Mouse (Mus musculus) liver, embryonic 16.5 days (tissue): ENCODE measurements at regions not wholly inside any gene's neighbourhood (a gene's known extent, or its start where the extent isn't known, plus 50 kb on each side); places are given as distances from the start of the nearest gene placed in this dataset.
"Not testable (repeated sequence)": the region's sequence is repeated elsewhere in the genome, so short reads cannot be mapped to it uniquely, and the experiment has no call there.

Experiments
- ATAC-seq: fragments of 200-750 bp; cut with Nextera tagmentation; 2 replicates; pipeline ENCODE4 v1.8.0; 2017; ENCODE audit warnings: low read depth, mild to moderate bottlenecking, moderate number of reproducible peaks, moderate library complexity
- H3K27ac ChIP-seq: fragments of 300-500 bp; sonication (generic); 2 replicates; pipeline ENCODE4 v1.5.1; 2014; ENCODE audit warnings: mild to moderate bottlenecking, low read length
- H3K27me3 ChIP-seq: fragments of 300-500 bp; sonication (generic); 2 replicates; pipeline ENCODE4 v1.6.1; 2014; ENCODE audit warnings: low read depth, low read length, mixed read lengths; ENCODE audit not compliant: control insufficient read depth, insufficient read depth
- H3K36me3 ChIP-seq: fragments of 300-500 bp; sonication (generic); 2 replicates; pipeline ENCODE4 v1.6.1; 2014; ENCODE audit warnings: mild to moderate bottlenecking; ENCODE audit not compliant: control insufficient read depth, insufficient read depth
- H3K4me1 ChIP-seq: fragments of 300-500 bp; sonication (generic); 2 replicates; pipeline ENCODE4 v1.6.1; 2014; ENCODE audit warnings: low read depth, low read length, mixed read lengths; ENCODE audit not compliant: control insufficient read depth
- H3K4me2 ChIP-seq: fragments of 300-500 bp; sonication (generic); 2 replicates; pipeline ENCODE4 v1.6.1; 2014; ENCODE audit warnings: low read depth, low read length, mixed read lengths
- H3K4me3 ChIP-seq: fragments of 300-500 bp; sonication (generic); 2 replicates; pipeline ENCODE4 v1.5.1; 2014; ENCODE audit warnings: low read depth, mild to moderate bottlenecking, low read length
- H3K9ac ChIP-seq: fragments of 300-500 bp; sonication (generic); 2 replicates; pipeline ENCODE4 v1.6.1; 2014; ENCODE audit warnings: low read depth, low read length
- H3K9me3 ChIP-seq: fragments of 300-500 bp; sonication (generic); replicated peaks from 2 replicates; pipeline ENCODE4 v1.6.1; 2016; ENCODE audit warnings: low read length; ENCODE audit not compliant: control insufficient read depth
- WGBS: fragments of 180-500 bp; shearing (Covaris S2); extraction: QIAGEN DNeasy Blood & Tissue Kit; methylation state at CpG from one replicate; pipeline ENCODE4 v1.1.7; 2014; ENCODE audit not compliant: insufficient replicate concordance; 5-methylcytosine and 5-hydroxymethylcytosine counted together

DNA sequence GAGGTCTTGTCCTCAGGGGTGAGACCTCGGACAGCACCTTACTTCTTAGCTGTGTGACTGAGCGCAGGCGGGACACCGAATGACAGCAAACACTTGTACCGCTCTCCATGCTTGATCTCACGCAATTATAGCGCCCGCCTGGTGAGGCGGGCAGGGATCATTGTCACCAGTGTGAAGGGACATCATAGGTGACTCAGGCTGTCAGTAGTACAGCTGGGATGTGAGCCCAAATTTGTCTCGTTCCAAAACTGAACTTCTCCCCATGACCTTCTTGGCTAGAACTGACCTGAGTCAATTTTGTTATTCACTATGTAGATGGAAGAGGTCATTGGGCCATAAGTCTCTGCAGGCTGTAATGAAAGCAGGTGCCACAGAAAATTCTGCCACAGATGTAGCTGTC lies 104.1 kb upstream of the Rad23b start:
- H3K36me3 ChIP-seq, result no peaks in the 10 kb centered on the region
- ATAC-seq, result no peak
- H3K9ac ChIP-seq, result no peak overlapping the region
- no peak overlapping the region for H3K4me3 ChIP-seq
- no peak overlapping the region for H3K4me2 ChIP-seq
- no peaks in the 10 kb centered on the region for H3K4me1 ChIP-seq
- WGBS, result 66% methylated on average over 10 of the region's 10 CpGs
- no peaks in the 10 kb centered on the region for H3K27me3 ChIP-seq
- no peak overlapping the region for H3K27ac ChIP-seq
- no peaks in the 10 kb centered on the region for H3K9me3 ChIP-seq

DNA sequence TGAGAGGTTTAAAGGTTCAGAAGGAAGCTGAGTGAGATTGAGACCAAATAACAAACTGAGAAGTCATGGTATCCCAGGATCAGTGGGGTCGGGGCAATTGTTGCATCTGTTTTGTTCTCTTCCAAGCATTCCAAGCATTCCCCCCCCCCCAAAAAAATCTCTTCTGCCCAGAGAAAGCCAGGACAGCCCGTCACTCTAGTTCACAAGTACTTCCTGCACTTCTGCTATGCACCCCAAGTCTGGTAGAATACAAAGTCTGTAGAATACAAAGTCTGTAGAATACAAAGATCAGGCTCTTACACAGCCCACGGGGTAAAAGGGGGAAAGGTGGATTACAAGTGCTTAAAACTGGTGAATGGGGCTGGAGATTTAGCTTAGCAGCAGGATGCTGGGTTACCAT lies 99.5 kb upstream of the Rad23b start:
- WGBS, result 25% methylated on average over 3 of the region's 3 CpGs
- H3K27ac ChIP-seq, result no peak overlapping the region
- no peak for ATAC-seq
- H3K9ac ChIP-seq, result no peak overlapping the region
- no peaks in the 10 kb centered on the region for H3K9me3 ChIP-seq
- H3K4me2 ChIP-seq, result no peak overlapping the region
- no peak overlapping the region for H3K4me3 ChIP-seq
- H3K36me3 ChIP-seq, result no peaks in the 10 kb centered on the region
- no peaks in the 10 kb centered on the region for H3K27me3 ChIP-seq
- no peaks in the 10 kb centered on the region for H3K4me1 ChIP-seq

GRCm38 (mm10) chr4:55251546-55251945 lies 98.3 kb upstream of the Rad23b start:
- 68% methylated on average over 5 of the region's 5 CpGs for WGBS
- Histone ChIP-seq H3K9me3 (no peaks in the 10 kb centered on the region), H3K36me3 (no peaks in the 10 kb centered on the region), H3K4me3 (no peak overlapping the region), H3K27me3 (no peaks in the 10 kb centered on the region), H3K27ac (no peak overlapping the region), H3K9ac (no peak overlapping the region), H3K4me2 (no peak overlapping the region), H3K4me1 (no peaks in the 10 kb centered on the region)
- ATAC-seq, result no peak

GRCm38 (mm10) chr4:55253769-55254168 lies 96.1 kb upstream of the Rad23b start:
- H3K9ac ChIP-seq, result no peak overlapping the region
- H3K9me3 ChIP-seq, result no peaks in the 10 kb centered on the region
- WGBS, result 81% methylated on average over 8 of the region's 8 CpGs
- no peak for ATAC-seq
- H3K27me3 ChIP-seq, result no peaks in the 10 kb centered on the region
- no peaks in the 10 kb centered on the region for H3K36me3 ChIP-seq
- H3K27ac ChIP-seq, result no peak overlapping the region
- no peak overlapping the region for H3K4me2 ChIP-seq
- H3K4me1 ChIP-seq, result no peaks in the 10 kb centered on the region
- H3K4me3 ChIP-seq, result no peak overlapping the region

DNA sequence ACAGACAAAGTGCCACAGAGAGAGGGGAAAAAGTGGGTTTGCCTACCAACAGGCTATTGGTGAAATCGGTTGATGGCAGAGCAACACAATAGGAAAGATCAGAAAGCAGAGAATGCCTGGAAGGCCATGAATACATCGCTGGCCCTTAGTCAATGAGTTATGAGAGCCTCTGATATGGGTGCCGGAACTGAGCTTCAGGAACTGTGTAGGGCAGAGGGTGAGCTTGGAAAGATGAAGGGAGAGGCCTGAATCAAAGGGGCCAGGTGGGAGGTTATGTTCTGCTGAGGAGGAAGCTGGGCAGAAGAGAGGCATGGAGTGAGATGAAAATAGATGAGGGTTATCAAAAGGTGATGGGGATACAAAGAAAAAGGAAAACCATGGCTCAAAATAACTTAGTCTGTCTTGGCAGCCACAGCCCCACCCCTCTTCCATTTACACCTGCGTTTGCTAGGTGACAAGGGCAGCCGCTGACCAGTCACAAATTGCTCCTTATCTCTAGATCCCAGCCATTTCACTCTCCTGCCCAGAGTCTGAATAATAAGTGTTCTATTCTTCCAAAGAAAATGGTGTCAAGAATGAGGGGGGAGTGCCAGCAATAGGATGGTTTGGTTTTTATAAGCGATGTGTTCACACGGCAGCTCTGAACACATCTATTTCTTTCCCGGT lies 77.7 kb upstream of the Rad23b start:
- Histone ChIP-seq H3K27ac (no peak overlapping the region), H3K4me2 (no peak overlapping the region)

DNA sequence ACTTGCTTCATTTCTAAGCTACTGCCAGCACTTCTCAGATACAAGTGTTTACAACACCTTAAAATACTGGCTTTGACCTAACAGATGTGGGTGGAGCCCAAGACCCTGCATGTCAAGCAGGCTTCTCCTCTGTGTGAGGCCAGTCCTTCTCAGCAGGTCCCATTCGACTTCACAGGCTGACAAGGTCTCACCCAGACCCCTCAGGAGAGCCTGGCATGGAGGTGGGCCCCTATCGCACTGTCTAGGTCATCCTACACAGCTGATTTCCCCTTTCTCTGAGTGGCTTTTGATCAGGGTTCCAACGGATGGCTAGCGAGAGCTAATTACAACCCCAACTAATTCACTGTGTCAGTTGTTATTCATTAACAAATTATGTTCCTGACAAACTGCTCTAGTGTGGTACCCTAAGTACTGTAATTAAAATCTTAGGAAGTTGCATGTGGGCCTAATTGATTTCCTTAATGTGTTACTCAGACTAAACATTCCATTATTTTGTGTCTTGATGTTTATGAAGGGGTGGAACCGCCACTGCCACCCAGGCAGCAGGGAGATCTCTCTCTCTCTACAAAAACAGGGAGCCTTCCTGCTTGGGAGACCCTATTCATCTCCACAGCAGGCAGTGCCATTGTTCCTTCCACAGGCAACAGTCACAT lies 73.4 kb upstream of the Rad23b start:
- no peak overlapping the region for H3K4me3 ChIP-seq
- H3K27me3 ChIP-seq, result no peaks in the 10 kb centered on the region
- no peaks in the 10 kb centered on the region for H3K36me3 ChIP-seq
- no peaks in the 10 kb centered on the region for H3K4me1 ChIP-seq
- ATAC-seq, result no peak
- no peaks in the 10 kb centered on the region for H3K9me3 ChIP-seq
- no peak overlapping the region for H3K27ac ChIP-seq
- WGBS, result 46% methylated on average over 5 of the region's 5 CpGs
- no peak overlapping the region for H3K9ac ChIP-seq
- no peak overlapping the region for H3K4me2 ChIP-seq

More for the DNA sequence above, 77.7 kb upstream of the Rad23b start:
- Histone ChIP-seq H3K36me3 (no peaks in the 10 kb centered on the region), H3K9me3 (no peaks in the 10 kb centered on the region), H3K9ac (no peak overlapping the region), H3K4me1 (no peaks in the 10 kb centered on the region), H3K4me3 (no peak overlapping the region), H3K27me3 (no peaks in the 10 kb centered on the region)
- no peak for ATAC-seq
- 68% methylated on average over 8 of the region's 8 CpGs for WGBS

GRCm38 (mm10) chr4:55279351-55279750 lies 70.5 kb upstream of the Rad23b start:
- H3K27me3 ChIP-seq, H3K4me3 ChIP-seq, H3K4me1 ChIP-seq, ATAC-seq, H3K27ac ChIP-seq, H3K36me3 ChIP-seq, H3K9me3 ChIP-seq, H3K9ac ChIP-seq, H3K4me2 ChIP-seq: not testable (repeated sequence)
- 69% methylated on average over 8 of the region's 8 CpGs for WGBS

- 56% methylated on average over 3 of the region's 3 CpGs for WGBS
- Histone ChIP-seq H3K27me3 (no peaks in the 10 kb centered on the region), H3K9me3 (no peaks in the 10 kb centered on the region), H3K27ac (no peak overlapping the region), H3K4me2 (no peak overlapping the region), H3K4me1 (no peaks in the 10 kb centered on the region), H3K4me3 (no peak overlapping the region), H3K9ac (no peak overlapping the region), H3K36me3 (no peaks in the 10 kb centered on the region)
- ATAC-seq, result no peak
These were observed 69.1 kb upstream of the Rad23b start for GRCm38 (mm10) chr4:55280706-55281105.

DNA sequence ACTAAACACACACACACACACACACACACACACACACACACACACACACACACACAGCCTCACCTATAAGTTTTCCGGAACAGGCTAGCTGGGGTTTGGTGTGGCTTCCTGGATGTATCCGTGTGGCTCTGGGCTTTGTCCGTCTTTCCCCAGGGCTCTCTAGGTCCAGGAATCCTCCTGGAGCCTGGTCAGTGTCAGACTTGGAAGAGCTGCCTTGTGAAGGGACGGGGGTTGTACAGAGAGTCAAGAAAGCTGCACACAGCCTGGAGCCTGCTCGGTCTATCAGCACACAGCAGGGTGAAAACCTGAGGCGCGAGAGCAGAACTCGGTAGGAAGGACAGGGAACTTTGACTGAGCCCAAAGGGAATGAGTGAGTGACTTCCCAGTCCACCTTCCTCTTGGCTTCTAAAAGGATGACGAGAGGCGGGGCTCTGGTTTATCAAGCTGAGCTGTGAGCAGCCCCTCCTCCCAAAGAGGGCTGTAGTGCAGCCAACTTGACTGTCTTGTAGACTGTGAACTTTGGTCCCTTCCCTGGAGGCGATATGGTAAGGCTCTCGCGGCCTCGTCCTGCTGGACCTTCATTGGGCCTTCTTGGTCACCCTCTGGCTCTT lies 68.3 kb upstream of the Rad23b start:
- WGBS, result 68% methylated on average over 14 of the region's 14 CpGs

More for the DNA sequence above, 68.3 kb upstream of the Rad23b start:
- Histone ChIP-seq H3K4me3 (no peak overlapping the region), H3K27me3 (no peaks in the 10 kb centered on the region), H3K9ac (no peak overlapping the region), H3K27ac (no peak overlapping the region), H3K4me2 (no peak overlapping the region), H3K9me3 (no peaks in the 10 kb centered on the region), H3K36me3 (no peaks in the 10 kb centered on the region), H3K4me1 (no peaks in the 10 kb centered on the region)
- no peak for ATAC-seq
